Mouse (Mus musculus) MEL (cell line): ENCODE results near the gene Mef2b. TPM values are rescaled to one million over a fixed set of nuclear protein-coding genes. Genes with fewer than 3 reads are reported as not detected.
A peak's percentile ranks its signal among the peaks of the same experiment; 100 is the strongest.

ENCODE experiments used
- DNase-seq: peaks from one replicate; pipeline ENCODE4 v3.0.0; 2011; ENCODE audit warnings: low read depth, low spot score
- H3K27ac ChIP-seq: 2 replicates; pipeline ENCODE4 v1.5.1; 2012; ENCODE audit warnings: low read depth, mild to moderate bottlenecking, control low read depth, low read length, moderate library complexity; ENCODE audit not compliant: control insufficient read depth
- H3K27me3 ChIP-seq, 2 experiments: fragments of 150-350 bp in 1 of 2; sonication (generic) in 1 of 2; 2 replicates each; pipeline ENCODE4 v1.6.1; 2012; ENCODE audit warnings: low read length in 2 of 2, mild to moderate bottlenecking in 2 of 2, improper control_type of control experiment in 1 of 2, moderate library complexity in 1 of 2; ENCODE audit not compliant: insufficient read depth in 2 of 2, control insufficient read depth in 1 of 2
- H3K36me3 ChIP-seq, 2 experiments: 2 replicates each; pipeline ENCODE4 v1.6.1; 2012 to 2014; ENCODE audit warnings: low read length in 2 of 2, improper control_type of control experiment in 1 of 2, inconsistent platforms in 1 of 2, mild to moderate bottlenecking in 1 of 2; ENCODE audit not compliant: insufficient read depth in 2 of 2, control insufficient read depth in 1 of 2
- H3K4me1 ChIP-seq, 2 experiments: fragments of 150-350 bp in 1 of 2; sonication (generic) in 1 of 2; 2 replicates each; pipeline ENCODE4 v1.6.1; 2012; ENCODE audit warnings: low read length in 2 of 2, improper control_type of control experiment in 1 of 2, mild to moderate bottlenecking in 1 of 2; ENCODE audit not compliant: insufficient read depth in 2 of 2, control insufficient read depth in 1 of 2
- H3K4me3 ChIP-seq, 2 experiments: fragments of 150-350 bp in 1 of 2; sonication (generic) in 1 of 2; 2 replicates each; pipeline ENCODE4 v1.5.1; 2012; ENCODE audit warnings: low read depth in 2 of 2, low read length in 2 of 2, mild to moderate bottlenecking in 2 of 2, moderate library complexity in 2 of 2, control low read depth in 1 of 2, improper control_type of control experiment in 1 of 2; ENCODE audit not compliant: control insufficient read depth in 1 of 2, insufficient read depth in 1 of 2
- H3K79me2 ChIP-seq: 2 replicates; pipeline ENCODE4 v1.6.1; 2012; ENCODE audit warnings: mild to moderate bottlenecking, low read length, moderate library complexity; ENCODE audit not compliant: control insufficient read depth, poor library complexity, insufficient read depth
- H3K9ac ChIP-seq: 2 replicates; pipeline ENCODE4 v1.6.1; 2012; ENCODE audit warnings: low read depth, mild to moderate bottlenecking, control low read depth, low read length, moderate library complexity; ENCODE audit not compliant: control insufficient read depth, poor library complexity, severe bottlenecking
- H3K9me3 ChIP-seq: fragments of 150-350 bp; sonication (generic); replicated peaks from 2 replicates; pipeline ENCODE4 v1.6.1; 2012; ENCODE audit warnings: mild to moderate bottlenecking, low read length, improper control_type of control experiment, moderate library complexity; ENCODE audit not compliant: insufficient read depth
- BHLHE40 ChIP-seq: IDR thresholded peaks from 2 replicates; pipeline ENCODE4 v1.6.1; 2012; ENCODE audit warnings: low read depth, mild to moderate bottlenecking, inconsistent platforms, low read length, improper control_type of control experiment, borderline replicate concordance
- EP300 ChIP-seq, 2 experiments: IDR thresholded peaks; 2 replicates each; pipeline ENCODE4 v1.6.1; 2011; ENCODE audit warnings: improper control_type of control experiment in 2 of 2, low read length in 2 of 2, low read depth in 1 of 2, mild to moderate bottlenecking in 1 of 2
- ETS1 ChIP-seq: IDR thresholded peaks from 2 replicates; pipeline ENCODE4 v1.6.1; 2012; ENCODE audit warnings: low read depth, mild to moderate bottlenecking, inconsistent platforms, low read length, improper control_type of control experiment, moderate library complexity
- GATA1 ChIP-seq: IDR thresholded peaks from 2 replicates; pipeline ENCODE4 v1.6.1; 2011; ENCODE audit warnings: low read depth, low read length, improper control_type of control experiment
- JUND ChIP-seq: IDR thresholded peaks from 2 replicates; pipeline ENCODE4 v1.6.1; 2011; ENCODE audit warnings: low read depth, mild to moderate bottlenecking, improper control_type of control experiment, low read length
- KAT2A ChIP-seq: conservative IDR thresholded peaks from 2 replicates; pipeline ENCODE4 v1.6.1; 2012; ENCODE audit warnings: low read depth, low read length, improper control_type of control experiment, inconsistent platforms
- MAZ ChIP-seq: IDR thresholded peaks from 2 replicates; pipeline ENCODE4 v1.6.1; 2012; ENCODE audit warnings: low read depth, mild to moderate bottlenecking, inconsistent platforms, low read length, improper control_type of control experiment
- MXI1 ChIP-seq: IDR thresholded peaks from 2 replicates; pipeline ENCODE4 v1.6.1; 2011; ENCODE audit warnings: mild to moderate bottlenecking, low read depth, low read length, improper control_type of control experiment
- MYB ChIP-seq: IDR thresholded peaks from 2 replicates; pipeline ENCODE4 v1.6.1; 2011; ENCODE audit warnings: mild to moderate bottlenecking, low read depth, low read length, improper control_type of control experiment
- NELFE ChIP-seq: IDR thresholded peaks from 2 replicates; pipeline ENCODE4 v1.6.1; 2011; ENCODE audit warnings: low read depth, low read length, improper control_type of control experiment
- POLR2A ChIP-seq, 2 experiments: IDR thresholded peaks; 2 replicates each; pipeline ENCODE4 v1.6.1; 2011 to 2012; ENCODE audit warnings: low read length in 2 of 2, mild to moderate bottlenecking in 2 of 2, control low read depth in 1 of 2, improper control_type of control experiment in 1 of 2, low read depth in 1 of 2, moderate library complexity in 1 of 2; ENCODE audit not compliant: control insufficient read depth in 1 of 2, insufficient read depth in 1 of 2, poor library complexity in 1 of 2
- POLR2AphosphoS2 ChIP-seq: IDR thresholded peaks from 2 replicates; pipeline ENCODE4 v1.6.1; 2011; ENCODE audit warnings: low read length, improper control_type of control experiment
- POLR2AphosphoS5 ChIP-seq: IDR thresholded peaks from 2 replicates; pipeline ENCODE4 v1.6.1; 2012; ENCODE audit warnings: low read depth, borderline replicate concordance, mild to moderate bottlenecking, inconsistent platforms, low read length, moderate library complexity, mixed read lengths
- RAD21 ChIP-seq: IDR thresholded peaks from 2 replicates; pipeline ENCODE4 v1.6.1; 2011; ENCODE audit warnings: mild to moderate bottlenecking, low read depth, low read length, improper control_type of control experiment
- RCOR1 ChIP-seq: IDR thresholded peaks from 2 replicates; pipeline ENCODE4 v1.6.1; 2012; ENCODE audit warnings: low read depth, mild to moderate bottlenecking, inconsistent platforms, low read length, improper control_type of control experiment
- SIN3A ChIP-seq: IDR thresholded peaks from 2 replicates; pipeline ENCODE4 v1.6.1; 2012; ENCODE audit warnings: low read length, improper control_type of control experiment, inconsistent platforms
- TAL1 ChIP-seq: IDR thresholded peaks from 2 replicates; pipeline ENCODE4 v1.6.1; 2012; ENCODE audit warnings: mild to moderate bottlenecking, inconsistent platforms, low read length, moderate library complexity, mixed read lengths
- TCF12 ChIP-seq: IDR thresholded peaks from 2 replicates; pipeline ENCODE4 v1.6.1; 2014; ENCODE audit warnings: low read depth, mild to moderate bottlenecking, inconsistent platforms, low read length, improper control_type of control experiment, moderate library complexity
- USF1 ChIP-seq: IDR thresholded peaks from 2 replicates; pipeline ENCODE4 v1.6.1; 2014; ENCODE audit warnings: low read depth, mild to moderate bottlenecking, inconsistent platforms, low read length, improper control_type of control experiment, moderate library complexity
- USF2 ChIP-seq, 2 experiments: IDR thresholded peaks; 2 replicates each; pipeline ENCODE4 v1.6.1; 2011 to 2012; ENCODE audit warnings: improper control_type of control experiment in 2 of 2, low read length in 2 of 2, borderline replicate concordance in 1 of 2, inconsistent platforms in 1 of 2, low read depth in 1 of 2, mild to moderate bottlenecking in 1 of 2; ENCODE audit not compliant: insufficient read depth in 1 of 2
- ZC3H11A ChIP-seq: IDR thresholded peaks from 2 replicates; pipeline ENCODE4 v1.6.1; 2012; ENCODE audit warnings: low read depth, mild to moderate bottlenecking, inconsistent platforms, low read length, improper control_type of control experiment
- ZNF384 ChIP-seq: IDR thresholded peaks from 2 replicates; pipeline ENCODE4 v1.6.1; 2012; ENCODE audit warnings: low read depth, mild to moderate bottlenecking, inconsistent platforms, low read length, improper control_type of control experiment
- polyA plus RNA-seq, 2 experiments: library from polyadenylated mRNA; stranded (reverse) in 1 of 2; unstranded in 1 of 2; fragments of >175 nt in 1 of 2; fragments of >200 nt in 1 of 2; gene quantifications; 2 replicates each; pipeline versions ENCODE4 v1.2.1 to v1.2.4; 2012; ENCODE audit warnings: low replicate concordance in 2 of 2, low read depth in 1 of 2; ENCODE audit not compliant: insufficient read length in 2 of 2, insufficient read depth in 1 of 2, missing spikeins in 1 of 2
- total RNA-seq: library from RNA; depleted of rRNA; stranded (reverse); fragments of 300-350 nt; gene quantifications from 2 replicates; pipeline ENCODE4 v1.2.3, GENCODE M21; 2012

Gene Mef2b
- total and polyA plus RNA-seq, 3 experiments: 2.0 to 6.5 TPM; not detected in 1

DNA sequence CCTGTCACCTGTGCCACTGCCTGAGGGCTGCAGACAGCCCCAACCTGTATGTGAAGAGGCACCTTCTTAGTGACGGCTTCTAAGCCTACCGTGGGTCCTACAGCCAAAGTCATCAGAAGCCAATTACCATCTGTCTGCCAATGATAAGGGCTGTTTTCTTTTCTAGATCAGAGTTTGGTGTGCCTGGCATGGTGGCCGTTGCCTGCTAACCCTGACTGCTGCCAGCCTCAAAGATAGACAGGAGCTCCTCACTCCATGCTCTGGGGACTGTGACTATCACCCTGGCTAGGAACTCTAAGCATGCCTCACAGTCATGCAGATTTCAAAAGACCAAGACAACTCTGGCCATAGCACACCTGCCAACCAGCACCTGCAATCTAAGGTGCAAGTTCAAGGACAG lies 61.9 kb downstream of the Mef2b start:
- Histone ChIP-seq H3K36me3 (peaks cover 0 to 6% of the 10 kb centered on the region in 2 experiments; a peak in 2 of 4 replicates), H3K9me3 (no peaks in the 10 kb centered on the region), H3K79me2 (peaks cover 2% of the 10 kb centered on the region; the same call in 1 of the 2 replicates), H3K27me3 (no peaks in the 10 kb centered on the region), H3K4me3 (no peak overlapping the region), H3K9ac (no peak overlapping the region), H3K4me1 (peaks cover 5 to 18% of the 10 kb centered on the region in 2 experiments), H3K27ac (no peak overlapping the region)
- TF ChIP-seq KAT2A (no peak), USF2 (IDR thresholded peaks at IDR 0.05; ENCODE audit: borderline replicate concordance in 1 of 2, insufficient read depth in 1 of 2, low read depth in 1 of 2, low read length in 2 of 2) (no peak), EP300 (IDR thresholded peaks at IDR 0.05; ENCODE audit: low read depth in 1 of 2, low read length in 2 of 2) (peak; percentile 65 to 78; a peak in 3 of 4 replicates), ZNF384 (no peak), POLR2A (IDR thresholded peaks at IDR 0.05; ENCODE audit: control insufficient read depth in 1 of 2, insufficient read depth in 1 of 2, low read depth in 1 of 2, low read length in 2 of 2, poor library complexity in 1 of 2) (no peak), TCF12 (peak; percentile 88), USF1 (no peak), TAL1 (peak; percentile 96), SIN3A (peak; percentile 56; the same call in 1 of the 2 replicates), POLR2AphosphoS5 (no peak), GATA1 (peak; percentile 81), MYB (no peak), ETS1 (peak; percentile 52; the same call in 1 of the 2 replicates), RCOR1 (no peak)
- peak; percentile 75 for DNase-seq

DNA sequence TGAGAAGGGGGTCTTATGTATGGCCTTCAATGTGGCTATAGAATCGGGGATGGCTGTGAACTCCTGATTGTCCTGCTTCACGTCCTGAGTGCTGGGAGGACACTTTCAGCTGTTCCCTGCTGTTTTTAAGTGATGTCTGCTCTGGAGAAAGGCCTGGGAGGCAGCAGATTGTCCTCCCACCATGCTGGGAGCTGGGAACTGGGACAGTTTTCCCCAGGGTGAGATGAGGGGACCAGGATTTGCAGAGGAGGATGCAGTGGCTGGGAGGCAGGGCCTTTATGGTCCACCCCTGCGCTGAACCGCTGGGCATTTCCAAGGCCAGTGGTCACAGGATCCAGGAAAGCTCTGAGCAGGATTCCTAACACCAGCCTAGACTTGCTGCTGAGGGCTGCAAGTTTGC lies 63.6 kb downstream of the Mef2b start:
- Histone ChIP-seq H3K9me3 (no peaks in the 10 kb centered on the region), H3K4me3 (no peak overlapping the region), H3K9ac (no peak overlapping the region), H3K27ac (no peak overlapping the region), H3K79me2 (peaks cover 5% of the 10 kb centered on the region; the same call in 1 of the 2 replicates), H3K27me3 (no peaks in the 10 kb centered on the region), H3K4me1 (peaks cover 5 to 18% of the 10 kb centered on the region in 2 experiments), H3K36me3 (peaks cover 0 to 6% of the 10 kb centered on the region in 2 experiments; a peak in 2 of 4 replicates)
- no peak for DNase-seq
- TF ChIP-seq USF2 (IDR thresholded peaks at IDR 0.05; ENCODE audit: borderline replicate concordance in 1 of 2, insufficient read depth in 1 of 2, low read depth in 1 of 2, low read length in 2 of 2): no peak
- no peak for TF ChIP-seq POLR2AphosphoS5
- TF ChIP-seq MXI1: no peak
- no peak for TF ChIP-seq GATA1
- no peak for TF ChIP-seq KAT2A
- no peak for TF ChIP-seq MAZ
- no peak for TF ChIP-seq BHLHE40
- TF ChIP-seq POLR2AphosphoS2: no peak
- TF ChIP-seq JUND: no peak
- TF ChIP-seq ZC3H11A: no peak
- TF ChIP-seq RCOR1: no peak
- no peak for TF ChIP-seq RAD21
- TF ChIP-seq ZNF384: no peak
- TF ChIP-seq NELFE: no peak
